Mouse (Mus musculus): Measurements from ENCODE around the gene Hsd17b13. TPM values are rescaled to one million over a fixed set of nuclear protein-coding genes. Genes with fewer than 3 reads are reported as not detected.

Gene Hsd17b13
- polyA plus RNA-seq, 1 experiment from 2014 or later, result not detected

- H3K27me3 ChIP-seq, result no peaks in the 10 kb centered on the region
- WGBS, result 58% methylated on average over 12 of the region's 12 CpGs
- no peak overlapping the region for H3K4me3 ChIP-seq
Observed at GRCm38 (mm10) chr5:103916595-103917356, 60.4 kb downstream of the Hsd17b13 start.

GRCm38 (mm10) chr5:103914335-103915226 lies 62.6 kb downstream of the Hsd17b13 start:
- Histone ChIP-seq H3K27ac (replicated peaks) (no peak overlapping the region), H3K9ac (replicated peaks) (no peak overlapping the region), H3K9me3 (no peaks in the 10 kb centered on the region), H3K27me3 (no peaks in the 10 kb centered on the region), H3K4me3 (no peak overlapping the region), H3K4me1 (peaks cover 13% of the 10 kb centered on the region), H3K4me2 (replicated peaks) (no peak overlapping the region), H3K36me3 (no peaks in the 10 kb centered on the region)
- no peak for ATAC-seq (replicated peaks)
- WGBS, result 76% methylated on average over 11 of the region's 11 CpGs

More at GRCm38 (mm10) chr5:103916595-103917356, 60.4 kb downstream of the Hsd17b13 start:
- H3K4me2 ChIP-seq (replicated peaks), result no peak overlapping the region
- no peaks in the 10 kb centered on the region for H3K4me1 ChIP-seq
- no peak for ATAC-seq (replicated peaks)
- no peaks in the 10 kb centered on the region for H3K36me3 ChIP-seq
- H3K9ac ChIP-seq (replicated peaks), result no peak overlapping the region
- H3K9me3 ChIP-seq, result no peaks in the 10 kb centered on the region
- H3K27ac ChIP-seq (replicated peaks), result no peak overlapping the region

GRCm38 (mm10) chr5:103913150-103913549 lies 64.1 kb downstream of the Hsd17b13 start:
- Histone ChIP-seq H3K27me3 (no peaks in the 10 kb centered on the region), H3K27ac (replicated peaks) (no peak overlapping the region), H3K9me3 (no peaks in the 10 kb centered on the region), H3K9ac (replicated peaks) (no peak overlapping the region), H3K4me2 (replicated peaks) (no peak overlapping the region), H3K4me1 (peaks cover 23% of the 10 kb centered on the region), H3K36me3 (no peaks in the 10 kb centered on the region), H3K4me3 (no peak overlapping the region)
- no peak for ATAC-seq (replicated peaks)
- WGBS, result 79% methylated on average over 4 of the region's 4 CpGs

GRCm38 (mm10) chr5:103911555-103911954 lies 65.7 kb downstream of the Hsd17b13 start:
- H3K4me3 ChIP-seq, result no peak overlapping the region
- no peak overlapping the region for H3K4me2 ChIP-seq (replicated peaks)
- no peak overlapping the region for H3K27ac ChIP-seq (replicated peaks)
- peak; percentile 9; the same call in 1 of the 2 replicates for ATAC-seq (replicated peaks)
- H3K9ac ChIP-seq (replicated peaks), result no peak overlapping the region
- H3K36me3 ChIP-seq, result no peaks in the 10 kb centered on the region
- 89% methylated on average over 5 of the region's 5 CpGs for WGBS
- peaks cover 23% of the 10 kb centered on the region for H3K4me1 ChIP-seq
- H3K27me3 ChIP-seq, result no peaks in the 10 kb centered on the region
- no peaks in the 10 kb centered on the region for H3K9me3 ChIP-seq

- Histone ChIP-seq H3K27me3 (no peaks in the 10 kb centered on the region), H3K9ac (replicated peaks) (peak within 1 kb of the TSS; percentile 92), H3K36me3 (no peaks in the 10 kb centered on the region), H3K4me3 (peak within 1 kb of the TSS; percentile 99), H3K9me3 (no peaks in the 10 kb centered on the region), H3K4me2 (replicated peaks) (peak within 1 kb of the TSS; percentile 82), H3K27ac (replicated peaks) (peak within 1 kb of the TSS; percentile 80), H3K4me1 (peaks cover 23% of the 10 kb centered on the region)
- under 1% methylated on average over 78 of the region's 86 CpGs for WGBS
- ATAC-seq (replicated peaks), result peak; percentile 97
Observed at GRCm38 (mm10) chr5:103910748-103911409, 66.3 kb downstream of the Hsd17b13 start, which contains the start of gene Klhl8. TSS of gene Klhl8 (minus strand) at chr5:103911259.

- Histone ChIP-seq H3K27ac (replicated peaks) (no peak overlapping the region), H3K36me3 (no peaks in the 10 kb centered on the region), H3K9me3 (no peaks in the 10 kb centered on the region), H3K4me3 (peak overlapping the region; percentile 99), H3K4me2 (replicated peaks) (peak overlapping the region; percentile 82), H3K9ac (replicated peaks) (peak overlapping the region; percentile 92), H3K27me3 (no peaks in the 10 kb centered on the region), H3K4me1 (peaks cover 23% of the 10 kb centered on the region)
- no peak for ATAC-seq (replicated peaks)
- WGBS, result 15% methylated on average over 8 of the region's 9 CpGs
Observed at GRCm38 (mm10) chr5:103910156-103910555, 67.1 kb downstream of the Hsd17b13 start.

- Histone ChIP-seq H3K27ac (replicated peaks) (no peak overlapping the region), H3K9ac (replicated peaks) (no peak overlapping the region), H3K4me1 (peaks cover 23% of the 10 kb centered on the region), H3K27me3 (no peaks in the 10 kb centered on the region), H3K4me2 (replicated peaks) (no peak overlapping the region; the same call in 1 of the 2 replicates), H3K4me3 (peak overlapping the region; percentile 6; the same call in 1 of the 2 replicates), H3K9me3 (no peaks in the 10 kb centered on the region), H3K36me3 (no peaks in the 10 kb centered on the region)
- no peak for ATAC-seq (replicated peaks)
- 69% methylated on average over 3 of the region's 3 CpGs for WGBS
Observed at GRCm38 (mm10) chr5:103909466-103909865, 67.7 kb downstream of the Hsd17b13 start.

- H3K27me3 ChIP-seq, result no peaks in the 10 kb centered on the region
- H3K9me3 ChIP-seq, result no peaks in the 10 kb centered on the region
- no peak overlapping the region for H3K9ac ChIP-seq (replicated peaks)
- 17% methylated on average over 7 of the region's 7 CpGs for WGBS
- H3K36me3 ChIP-seq, result no peaks in the 10 kb centered on the region
- no peak for ATAC-seq (replicated peaks)
- H3K4me3 ChIP-seq, result no peak overlapping the region
- no peak overlapping the region for H3K27ac ChIP-seq (replicated peaks)
- peaks cover 23% of the 10 kb centered on the region for H3K4me1 ChIP-seq
- H3K4me2 ChIP-seq (replicated peaks), result no peak overlapping the region
Observed at GRCm38 (mm10) chr5:103908851-103909250, 68.4 kb downstream of the Hsd17b13 start.

- H3K9ac ChIP-seq (replicated peaks), result no peak overlapping the region
- H3K27me3 ChIP-seq, result no peaks in the 10 kb centered on the region
- no peak for ATAC-seq (replicated peaks)
- no peaks in the 10 kb centered on the region for H3K9me3 ChIP-seq
- no peak overlapping the region for H3K4me3 ChIP-seq
- 78% methylated on average over 4 of the region's 4 CpGs for WGBS
- peaks cover 23% of the 10 kb centered on the region for H3K4me1 ChIP-seq
- H3K27ac ChIP-seq (replicated peaks), result no peak overlapping the region
- no peak overlapping the region for H3K4me2 ChIP-seq (replicated peaks)
- H3K36me3 ChIP-seq, result no peaks in the 10 kb centered on the region
Observed at GRCm38 (mm10) chr5:103907844-103908243, 69.4 kb downstream of the Hsd17b13 start.

- no peak overlapping the region for H3K4me2 ChIP-seq (replicated peaks)
- H3K9me3 ChIP-seq, result no peaks in the 10 kb centered on the region
- no peaks in the 10 kb centered on the region for H3K27me3 ChIP-seq
- H3K4me3 ChIP-seq, result no peak overlapping the region
- no peaks in the 10 kb centered on the region for H3K36me3 ChIP-seq
- WGBS, result 97% methylated on average over 6 of the region's 6 CpGs
- H3K4me1 ChIP-seq, result peaks cover 20% of the 10 kb centered on the region
- ATAC-seq (replicated peaks), result no peak
- no peak overlapping the region for H3K9ac ChIP-seq (replicated peaks)
- no peak overlapping the region for H3K27ac ChIP-seq (replicated peaks)
Observed at GRCm38 (mm10) chr5:103906173-103906572, 71.0 kb downstream of the Hsd17b13 start.

All from forebrain, embryonic 15.5 days (tissue).